Mouse (Mus musculus) lung, postnatal 0 days (tissue): ENCODE results near the gene Olfr1277. TPM values are rescaled to one million over a fixed set of nuclear protein-coding genes. Genes with fewer than 3 reads are reported as not detected.

Experiments
- ATAC-seq: fragments of 200-750 bp; cut with Nextera tagmentation; 2 replicates; pipeline ENCODE4 v1.8.0; 2017; ENCODE audit warnings: moderate library complexity
- DNase-seq: peaks from one replicate; pipeline ENCODE4 v3.0.0-alpha.2; 2016; ENCODE audit warnings: low spot score
- H3K27ac ChIP-seq: fragments of 300-500 bp; sonication (generic); 2 replicates; pipeline ENCODE4 v1.5.1; 2014; ENCODE audit warnings: antibody characterized with exemption, mild to moderate bottlenecking, low read length, mixed read lengths
- H3K27me3 ChIP-seq: fragments of 300-500 bp; sonication (generic); replicated peaks from 2 replicates; pipeline ENCODE4 v1.6.1; 2014; ENCODE audit warnings: low read length, mixed read lengths; ENCODE audit not compliant: insufficient read depth
- H3K36me3 ChIP-seq: fragments of 300-500 bp; sonication (generic); 2 replicates; pipeline ENCODE4 v1.6.1; 2014; ENCODE audit warnings: low read length, mixed read lengths; ENCODE audit not compliant: insufficient read depth
- H3K4me1 ChIP-seq: fragments of 300-500 bp; sonication (generic); 2 replicates; pipeline ENCODE4 v1.6.1; 2014; ENCODE audit warnings: antibody characterized with exemption, low read depth, low read length, mixed read lengths; ENCODE audit not compliant: insufficient read depth
- H3K4me2 ChIP-seq: fragments of 300-500 bp; sonication (generic); replicated peaks from 2 replicates; pipeline ENCODE4 v1.6.1; 2014; ENCODE audit warnings: low read depth, mild to moderate bottlenecking, low read length, moderate library complexity, mixed read lengths
- H3K4me3 ChIP-seq: fragments of 300-500 bp; sonication (generic); 2 replicates; pipeline ENCODE4 v1.5.1; 2014; ENCODE audit warnings: low read depth, low read length
- H3K9ac ChIP-seq: fragments of 300-500 bp; sonication (generic); replicated peaks from 2 replicates; pipeline ENCODE4 v1.6.1; 2014; ENCODE audit warnings: low read depth, mild to moderate bottlenecking
- H3K9me3 ChIP-seq: fragments of 300-500 bp; sonication (generic); 2 replicates; pipeline ENCODE4 v1.6.1; 2016; ENCODE audit warnings: low read length, mixed read lengths
- CTCF ChIP-seq: IDR thresholded peaks from 2 replicates; pipeline ENCODE4 v1.5.1; 2016; ENCODE audit warnings: antibody characterized with exemption, mild to moderate bottlenecking
- EP300 ChIP-seq: IDR thresholded peaks from 2 replicates; pipeline ENCODE4 v1.6.1; 2016; ENCODE audit warnings: antibody characterized with exemption, mild to moderate bottlenecking, control low read depth
- WGBS: fragments of 180-500 bp; shearing (Covaris S2); extraction: QIAGEN DNeasy Blood & Tissue Kit; methylation state at CpG from one replicate; pipeline ENCODE4 v1.1.7; 2014; 5-methylcytosine and 5-hydroxymethylcytosine counted together
- polyA plus RNA-seq: library from polyadenylated mRNA; unstranded; fragments of >200 nt; fragmentation: Nextera tagmentation; extraction: Ambion mirVana; gene quantifications from 2 replicates; pipeline ENCODE4 v1.2.1, GENCODE M21; 2015

Olfr1277 gene
- polyA plus RNA-seq = not detected in 2 replicates

- TF ChIP-seq EP300 = no peak
- TF ChIP-seq CTCF = no peak
- no peaks in the 10 kb centered on the region for H3K9me3 ChIP-seq
- no peak for ATAC-seq
- no peak within 1 kb of the TSS for H3K9ac ChIP-seq
- no peak within 1 kb of the TSS for H3K27ac ChIP-seq
- no peaks in the 10 kb centered on the region for H3K27me3 ChIP-seq
- no peak within 1 kb of the TSS for H3K4me3 ChIP-seq
- H3K4me1 ChIP-seq = no peaks in the 10 kb centered on the region
- H3K4me2 ChIP-seq = no peak within 1 kb of the TSS
- H3K36me3 ChIP-seq = no peaks in the 10 kb centered on the region
- WGBS = 67% methylated on average over 2 of the region's 2 CpGs
- DNase-seq = no peak
These were observed at the start of gene Olfr1277 for GRCm38 (mm10) chr2:111274006-111274405. Olfr1277 (minus strand) TSS chr2:111274106.

- DNase-seq (no peak), ATAC-seq (no peak)
These were observed 39.8 kb upstream of the Olfr1277 start, which contains the start of gene Olfr1280 for GRCm38 (mm10) chr2:111313717-111314116. Olfr1280 (plus strand) TSS chr2:111314017.

GRCm38 (mm10) chr2:111300374-111300773 lies 26.5 kb upstream of the Olfr1277 start, which contains the start of gene Olfr1279:
Olfr1279 (plus strand) TSS chr2:111300635.
- Histone ChIP-seq H3K27ac (no peak within 1 kb of the TSS), H3K9me3 (no peaks in the 10 kb centered on the region), H3K9ac (no peak within 1 kb of the TSS), H3K4me2 (no peak within 1 kb of the TSS), H3K27me3 (no peaks in the 10 kb centered on the region), H3K36me3 (no peaks in the 10 kb centered on the region), H3K4me3 (no peak within 1 kb of the TSS), H3K4me1 (no peaks in the 10 kb centered on the region)
- TF ChIP-seq CTCF (no peak), EP300 (no peak)
- ATAC-seq = no peak
- DNase-seq = no peak

More at GRCm38 (mm10) chr2:111313717-111314116, 39.8 kb upstream of the Olfr1277 start, which contains the start of gene Olfr1280:
- Histone ChIP-seq H3K27ac (no peak within 1 kb of the TSS), H3K36me3 (no peaks in the 10 kb centered on the region), H3K27me3 (no peaks in the 10 kb centered on the region), H3K4me2 (no peak within 1 kb of the TSS), H3K9ac (no peak within 1 kb of the TSS), H3K9me3 (no peaks in the 10 kb centered on the region), H3K4me1 (no peaks in the 10 kb centered on the region), H3K4me3 (no peak within 1 kb of the TSS)
- TF ChIP-seq EP300 = no peak
- no peak for TF ChIP-seq CTCF

- no peak overlapping the region for H3K9ac ChIP-seq
- H3K36me3 ChIP-seq = no peaks in the 10 kb centered on the region
- DNase-seq (no peak), ATAC-seq (no peak)
- no peak for TF ChIP-seq EP300
- TF ChIP-seq CTCF = no peak
- no peak overlapping the region for H3K27ac ChIP-seq
- no peak overlapping the region for H3K4me3 ChIP-seq
- H3K27me3 ChIP-seq = no peaks in the 10 kb centered on the region
- no peaks in the 10 kb centered on the region for H3K4me1 ChIP-seq
- H3K9me3 ChIP-seq = no peaks in the 10 kb centered on the region
- no peak overlapping the region for H3K4me2 ChIP-seq
These were observed 24.6 kb upstream of the Olfr1277 start for GRCm38 (mm10) chr2:111298541-111298940.

GRCm38 (mm10) chr2:111289836-111290235 lies 15.9 kb upstream of the Olfr1277 start, which contains the start of gene Olfr1278:
Olfr1278 (plus strand) TSS chr2:111290136.
- no peak for DNase-seq
- Histone ChIP-seq H3K27me3 (no peaks in the 10 kb centered on the region), H3K9ac (no peak within 1 kb of the TSS), H3K4me1 (no peaks in the 10 kb centered on the region), H3K9me3 (no peaks in the 10 kb centered on the region), H3K4me2 (no peak within 1 kb of the TSS), H3K27ac (no peak within 1 kb of the TSS), H3K4me3 (no peak within 1 kb of the TSS), H3K36me3 (no peaks in the 10 kb centered on the region)
- TF ChIP-seq CTCF = no peak
- TF ChIP-seq EP300 = no peak
- no peak for ATAC-seq

GRCm38 (mm10) chr2:111254216-111254615 lies 19.7 kb downstream of the Olfr1277 start, which contains the start of gene Olfr1276:
Olfr1276 (plus strand) TSS chr2:111254516.
- ATAC-seq = no peak
- Histone ChIP-seq H3K4me1 (no peaks in the 10 kb centered on the region), H3K4me2 (no peak within 1 kb of the TSS), H3K36me3 (no peaks in the 10 kb centered on the region), H3K4me3 (no peak within 1 kb of the TSS), H3K9ac (no peak within 1 kb of the TSS), H3K9me3 (no peaks in the 10 kb centered on the region), H3K27ac (no peak within 1 kb of the TSS), H3K27me3 (no peaks in the 10 kb centered on the region)
- TF ChIP-seq EP300 = no peak
- no peak for TF ChIP-seq CTCF
- DNase-seq = no peak

GRCm38 (mm10) chr2:111235186-111235585 lies 38.7 kb downstream of the Olfr1277 start, which contains the start of gene Olfr1275:
Olfr1275 (minus strand) TSS chr2:111235286.
- H3K9ac ChIP-seq = no peak within 1 kb of the TSS
- H3K9me3 ChIP-seq = no peaks in the 10 kb centered on the region
- WGBS = 68% methylated on average over 1 of the region's 1 CpGs
- H3K4me3 ChIP-seq = no peak within 1 kb of the TSS
- no peaks in the 10 kb centered on the region for H3K36me3 ChIP-seq
- H3K27me3 ChIP-seq = no peaks in the 10 kb centered on the region
- DNase-seq = no peak
- no peak for TF ChIP-seq EP300
- TF ChIP-seq CTCF = no peak
- no peak for ATAC-seq
- no peak within 1 kb of the TSS for H3K27ac ChIP-seq
- H3K4me1 ChIP-seq = no peaks in the 10 kb centered on the region
- no peak within 1 kb of the TSS for H3K4me2 ChIP-seq
